Mouse (Mus musculus): Measurements from ENCODE around the gene 2010111I01Rik.

GRCm38 (mm10) chr13:63038415-63038814 is 73.7 kb downstream of the 2010111I01Rik start:
- 0 out of 2 replicates have a peak, but pooled peaks have one; percentile 20 for TF ChIP-seq CTCF (IDR thresholded peaks at IDR 0.05; ENCODE audit: low read depth)
- TF ChIP-seq EP300 (IDR thresholded peaks at IDR 0.05; ENCODE audit: low read depth): no peak

All from liver, embryonic 14.5 days (tissue).